Mouse (Mus musculus) liver, embryonic 14.5 days (tissue): Measurements from ENCODE around the gene Pttg1ip. TPM values are rescaled to one million over a fixed set of nuclear protein-coding genes. Genes with fewer than 3 reads are reported as not detected.

Experiments
- ATAC-seq: fragments of 200-750 bp; cut with Nextera tagmentation; 2 replicates; pipeline ENCODE4 v1.8.0; 2017; ENCODE audit warnings: moderate number of reproducible peaks, mild to moderate bottlenecking, moderate library complexity; ENCODE audit not compliant: insufficient read depth
- DNase-seq, 3 experiments: peaks; one replicate each; pipeline ENCODE4 v3.0.0-alpha.2; 2012 to 2013; ENCODE audit warnings: low read depth in 3 of 3, low spot score in 3 of 3
- H3K27ac ChIP-seq: fragments of 300-500 bp; sonication (generic); 2 replicates; pipeline ENCODE4 v1.5.1; 2014; ENCODE audit warnings: moderate library complexity, mild to moderate bottlenecking, control low read depth, inconsistent platforms
- H3K27me3 ChIP-seq: fragments of 300-500 bp; sonication (generic); 2 replicates; pipeline ENCODE4 v1.6.1; 2014; ENCODE audit warnings: mild to moderate bottlenecking, low read length, moderate library complexity; ENCODE audit not compliant: control insufficient read depth, insufficient read depth
- H3K36me3 ChIP-seq: fragments of 300-500 bp; sonication (generic); replicated peaks from 2 replicates; pipeline ENCODE4 v1.6.1; 2014; ENCODE audit warnings: low read depth; ENCODE audit not compliant: control insufficient read depth, insufficient read depth
- H3K4me1 ChIP-seq, 2 experiments: fragments of 200-500 bp in 1 of 2; fragments of 300-500 bp in 1 of 2; sonication (generic) in 1 of 2; replicated peaks; 2 replicates each; pipeline ENCODE4 v1.6.1; 2012 to 2014; ENCODE audit warnings: antibody characterized with exemption in 1 of 2, inconsistent platforms in 1 of 2, low read length in 1 of 2; ENCODE audit not compliant: control insufficient read depth in 2 of 2, insufficient read depth in 2 of 2
- H3K4me2 ChIP-seq: fragments of 300-500 bp; sonication (generic); 2 replicates; pipeline ENCODE4 v1.6.1; 2014; ENCODE audit warnings: low read depth, mild to moderate bottlenecking, control low read depth, moderate library complexity
- H3K4me3 ChIP-seq, 2 experiments: fragments of 200-500 bp in 1 of 2; fragments of 300-500 bp in 1 of 2; sonication (generic) in 1 of 2; 2 replicates each; pipeline ENCODE4 v1.5.1; 2012 to 2014; ENCODE audit warnings: low read depth in 2 of 2, low read length in 2 of 2, mild to moderate bottlenecking in 2 of 2, control low read depth in 1 of 2, inconsistent platforms in 1 of 2, moderate library complexity in 1 of 2; ENCODE audit not compliant: insufficient read depth in 1 of 2
- H3K9ac ChIP-seq: fragments of 300-500 bp; sonication (generic); replicated peaks from 2 replicates; pipeline ENCODE4 v1.6.1; 2014; ENCODE audit warnings: mild to moderate bottlenecking, control low read depth, moderate library complexity
- H3K9me3 ChIP-seq: fragments of 300-500 bp; sonication (generic); 2 replicates; pipeline ENCODE4 v1.6.1; 2016; ENCODE audit warnings: low read length, mixed read lengths; ENCODE audit not compliant: control insufficient read depth
- CTCF ChIP-seq: IDR thresholded peaks from 2 replicates; pipeline ENCODE4 v1.5.1; 2016; ENCODE audit warnings: antibody characterized with exemption, low read depth, control low read depth
- EP300 ChIP-seq: IDR thresholded peaks from 2 replicates; pipeline ENCODE4 v1.6.1; 2016; ENCODE audit warnings: antibody characterized with exemption, low read depth
- WGBS: fragments of 180-500 bp; shearing (Covaris S2); extraction: QIAGEN DNeasy Blood & Tissue Kit; methylation state at CpG from one replicate; pipeline ENCODE4 v1.1.7; 2014; ENCODE audit not compliant: insufficient replicate concordance; 5-methylcytosine and 5-hydroxymethylcytosine counted together
- polyA plus RNA-seq, 2 experiments: library from polyadenylated mRNA; depleted of rRNA in 1 of 2; stranded (reverse) in 1 of 2; unstranded in 1 of 2; fragments of >200 nt; fragmentation: Nextera tagmentation in 1 of 2; extraction: Ambion mirVana in 1 of 2; gene quantifications; 2 replicates each; pipeline versions ENCODE4 v1.2.1 to v1.2.3; 2012 to 2014

Gene Pttg1ip
- polyA plus RNA-seq, 2 experiments: 40.5 to 64.8 TPM

GRCm38 (mm10) chr10:77623639-77624400 lies 42.3 kb downstream of the Pttg1ip start:
- Histone ChIP-seq H3K27ac (no peak overlapping the region), H3K4me1 (peaks cover 10 to 23% of the 10 kb centered on the region in 2 experiments; a peak in 3 of 4 replicates), H3K4me3 (peak overlapping the region in 1 of 2 experiments; percentile 77; a peak in 3 of 4 replicates), H3K9me3 (no peaks in the 10 kb centered on the region), H3K27me3 (no peaks in the 10 kb centered on the region), H3K9ac (peak overlapping the region; percentile 84), H3K4me2 (peak overlapping the region; percentile 83), H3K36me3 (no peaks in the 10 kb centered on the region; the same call in 1 of the 2 replicates)
- DNase-seq (no peak), ATAC-seq (no peak)
- TF ChIP-seq CTCF (no peak), EP300 (no peak)
- WGBS: 79% methylated on average over 10 of the region's 10 CpGs

- 0 out of 2 replicates have a peak overlapping the region, but pooled peaks have one; percentile 11 for H3K4me2 ChIP-seq
- no peaks in the 10 kb centered on the region; the same call in 1 of the 2 replicates for H3K36me3 ChIP-seq
- H3K4me1 ChIP-seq: peaks cover 10 to 23% of the 10 kb centered on the region in 2 experiments; a peak in 3 of 4 replicates
- DNase-seq: no peak
- H3K9me3 ChIP-seq: no peaks in the 10 kb centered on the region
- no peak for TF ChIP-seq CTCF
- no peak for TF ChIP-seq EP300
- H3K27ac ChIP-seq: no peak overlapping the region
- WGBS: 68% methylated on average over 7 of the region's 7 CpGs
- no peak for ATAC-seq
- no peaks in the 10 kb centered on the region for H3K27me3 ChIP-seq
- H3K4me3 ChIP-seq: no peak overlapping the region
- no peak overlapping the region for H3K9ac ChIP-seq
These were observed 43.1 kb downstream of the Pttg1ip start for GRCm38 (mm10) chr10:77624570-77624995.

- H3K4me1 ChIP-seq: peaks cover 10 to 23% of the 10 kb centered on the region in 2 experiments; a peak in 3 of 4 replicates
- no peak overlapping the region for H3K4me2 ChIP-seq
- H3K4me3 ChIP-seq: no peak overlapping the region
- DNase-seq: no peak
- no peak overlapping the region for H3K27ac ChIP-seq
- no peaks in the 10 kb centered on the region; the same call in 1 of the 2 replicates for H3K36me3 ChIP-seq
- 70% methylated on average over 7 of the region's 7 CpGs for WGBS
- no peak overlapping the region for H3K9ac ChIP-seq
- no peaks in the 10 kb centered on the region for H3K9me3 ChIP-seq
- no peaks in the 10 kb centered on the region for H3K27me3 ChIP-seq
- TF ChIP-seq CTCF: no peak
- TF ChIP-seq EP300: no peak
- no peak for ATAC-seq
These were observed 44.5 kb downstream of the Pttg1ip start for GRCm38 (mm10) chr10:77626036-77626435.

- no peak overlapping the region for H3K4me3 ChIP-seq
- DNase-seq: no peak
- no peak for TF ChIP-seq CTCF
- no peak for TF ChIP-seq EP300
These were observed 45.1 kb downstream of the Pttg1ip start for GRCm38 (mm10) chr10:77626591-77626990.

GRCm38 (mm10) chr10:77627497-77627896 lies 46.0 kb downstream of the Pttg1ip start:
- WGBS: 34% methylated on average over 2 of the region's 2 CpGs
- DNase-seq (peak; percentile 41 to 61 (median 56)), ATAC-seq (peak; percentile 41; the same call in 1 of the 2 replicates)
- H3K4me2 ChIP-seq: no peak overlapping the region
- no peaks in the 10 kb centered on the region for H3K9me3 ChIP-seq
- peaks cover 2 to 18% of the 10 kb centered on the region in 2 experiments; a peak in 3 of 4 replicates for H3K4me1 ChIP-seq
- H3K4me3 ChIP-seq: no peak overlapping the region
- H3K27ac ChIP-seq: no peak overlapping the region
- no peaks in the 10 kb centered on the region for H3K27me3 ChIP-seq
- H3K36me3 ChIP-seq: peaks cover 11% of the 10 kb centered on the region
- no peak overlapping the region for H3K9ac ChIP-seq
- TF ChIP-seq EP300 (no peak), CTCF (peak; percentile 98)

More at GRCm38 (mm10) chr10:77626591-77626990, 45.1 kb downstream of the Pttg1ip start:
- 40% methylated on average over 7 of the region's 7 CpGs for WGBS
- no peaks in the 10 kb centered on the region for H3K9me3 ChIP-seq
- H3K27me3 ChIP-seq: no peaks in the 10 kb centered on the region
- no peak for ATAC-seq
- H3K4me2 ChIP-seq: no peak overlapping the region
- no peak overlapping the region for H3K27ac ChIP-seq
- peaks cover 5% of the 10 kb centered on the region; the same call in 1 of the 2 replicates for H3K36me3 ChIP-seq
- peaks cover 5 to 21% of the 10 kb centered on the region in 2 experiments; a peak in 3 of 4 replicates for H3K4me1 ChIP-seq
- no peak overlapping the region for H3K9ac ChIP-seq
